Comparison of ENCODE assay signal across 9 mouse cellular contexts in genomic region chr2:129904753-129905152, GRCm38 (mm10).
DNase-seq lines count a peak whose midpoint lies in the region; ATAC-seq and TF ChIP-seq lines count a peak whose summit lies in the region.
"Had no signal": no experiment of that assay in that cellular context is flagged by ENCODE, and none has a peak within 500 bp of the region (broad histone marks: within the 10 kb centered on the region; RNA-seq: fewer than 3 reads in every experiment).

No protein-coding gene starts in this region.

- H3K9me3 ChIP-seq in forebrain, postnatal 0 days (ENCODE audit: low read length), result no peaks in the 10 kb centered on the region
- no peaks in the 10 kb centered on the region for H3K9me3 ChIP-seq in forebrain, embryonic 15.5 days
- H3K9me3 ChIP-seq in midbrain, postnatal 0 days (ENCODE audit: low read length), result no peaks in the 10 kb centered on the region
- no peaks in the 10 kb centered on the region for H3K9me3 ChIP-seq in midbrain, embryonic 13.5 days
- H3K9me3 ChIP-seq: G1E had no signal

- no peak overlapping the region for H3K4me3 ChIP-seq in forebrain, postnatal 0 days (ENCODE audit: low read depth, low read length)
- H3K4me3 ChIP-seq in forebrain, embryonic 15.5 days, result no peak overlapping the region
- H3K4me3 ChIP-seq in midbrain, postnatal 0 days (ENCODE audit: low read depth, low read length), result no peak overlapping the region
- H3K4me3 ChIP-seq in midbrain, embryonic 13.5 days (replicated peaks), result no peak overlapping the region

- peak; percentile 85 for TF ChIP-seq CTCF in forebrain, postnatal 0 days (IDR thresholded peaks at IDR 0.05; ENCODE audit: low read depth)
- peak; percentile 84 for TF ChIP-seq CTCF in midbrain, postnatal 0 days (IDR thresholded peaks at IDR 0.05)

- 33% methylated on average over 7 of the region's 7 CpGs for WGBS in forebrain, postnatal 0 days
- 39% methylated on average over 7 of the region's 7 CpGs for WGBS in forebrain, embryonic 15.5 days
- WGBS in midbrain, postnatal 0 days, result 46% methylated on average over 7 of the region's 7 CpGs
- WGBS in midbrain, embryonic 13.5 days, result 45% methylated on average over 7 of the region's 7 CpGs

- H3K27ac ChIP-seq in forebrain, postnatal 0 days (ENCODE audit: low read depth, low read length), result no peak overlapping the region
- H3K27ac ChIP-seq in forebrain, embryonic 15.5 days (replicated peaks), result no peak overlapping the region
- H3K27ac ChIP-seq in midbrain, postnatal 0 days (ENCODE audit: low read depth, low read length), result no peak overlapping the region
- H3K27ac ChIP-seq in midbrain, embryonic 13.5 days, result no peak overlapping the region

- peak; percentile 73 for DNase-seq in forebrain, postnatal 0 days
- peak; percentile 63 for DNase-seq in midbrain, postnatal 0 days (ENCODE audit: low spot score)
- DNase-seq in cerebellum, adult 9-10 months, result peak; percentile 42
- peak; percentile 29 for DNase-seq in kidney, postnatal 14 days
- peak; percentile 72 for DNase-seq in retina, embryonic 14.5 days (ENCODE audit: low spot score)
- no peak for DNase-seq in natural killer cell, adult 2 months (ENCODE audit: low spot score in 2 of 2)

- ATAC-seq in forebrain, postnatal 0 days, result no peak; the same call in 1 of the 2 replicates
- no peak for ATAC-seq in forebrain, embryonic 15.5 days (replicated peaks)
- no peak for ATAC-seq in midbrain, postnatal 0 days (ENCODE audit: low FRiP score)
- ATAC-seq in midbrain, embryonic 13.5 days, result no peak

- peaks cover 5% of the 10 kb centered on the region; the same call in 1 of the 2 replicates for H3K4me1 ChIP-seq in forebrain, postnatal 0 days (ENCODE audit: insufficient read depth)
- H3K4me1 ChIP-seq in forebrain, embryonic 15.5 days, result peaks cover 11% of the 10 kb centered on the region
- H3K4me1 ChIP-seq in midbrain, postnatal 0 days (ENCODE audit: insufficient read depth, low read length), result peaks cover 4% of the 10 kb centered on the region; the same call in 1 of the 2 replicates
- H3K4me1 ChIP-seq in midbrain, embryonic 13.5 days (replicated peaks), result peaks cover 14% of the 10 kb centered on the region

- no peak overlapping the region for H3K9ac ChIP-seq in forebrain, postnatal 0 days
- no peak overlapping the region for H3K9ac ChIP-seq in forebrain, embryonic 15.5 days (replicated peaks)
- H3K9ac ChIP-seq in midbrain, postnatal 0 days (replicated peaks; ENCODE audit: low read length, poor library complexity, severe bottlenecking), result no peak overlapping the region
- no peak overlapping the region for H3K9ac ChIP-seq in midbrain, embryonic 13.5 days (replicated peaks)

- H3K27me3 ChIP-seq in forebrain, postnatal 0 days (ENCODE audit: insufficient read depth, low read length), result no peaks in the 10 kb centered on the region
- H3K27me3 ChIP-seq in forebrain, embryonic 15.5 days, result no peaks in the 10 kb centered on the region
- no peaks in the 10 kb centered on the region for H3K27me3 ChIP-seq in midbrain, postnatal 0 days (ENCODE audit: insufficient read depth, low read length)
- H3K27me3 ChIP-seq in midbrain, embryonic 13.5 days, result peaks cover 31% of the 10 kb centered on the region

- H3K4me2 ChIP-seq in forebrain, postnatal 0 days (ENCODE audit: low read depth), result no peak overlapping the region
- H3K4me2 ChIP-seq in forebrain, embryonic 15.5 days (replicated peaks), result no peak overlapping the region
- H3K4me2 ChIP-seq in midbrain, postnatal 0 days (ENCODE audit: low read depth, low read length, poor library complexity, severe bottlenecking), result no peak overlapping the region
- no peak overlapping the region for H3K4me2 ChIP-seq in midbrain, embryonic 13.5 days (replicated peaks)

- no peaks in the 10 kb centered on the region for H3K36me3 ChIP-seq in forebrain, postnatal 0 days (ENCODE audit: insufficient read depth)
- no peaks in the 10 kb centered on the region for H3K36me3 ChIP-seq in forebrain, embryonic 15.5 days
- no peaks in the 10 kb centered on the region for H3K36me3 ChIP-seq in midbrain, postnatal 0 days (ENCODE audit: insufficient read depth, low read length)
- no peaks in the 10 kb centered on the region for H3K36me3 ChIP-seq in midbrain, embryonic 13.5 days
- H3K36me3 ChIP-seq: G1E had no signal

Comparison
In these comparisons a context has a peak if more than half of its experiments do, and no peak if none do; other contexts are left out.
1. DNase-seq: peak in forebrain, postnatal 0 days (single experiment), midbrain, postnatal 0 days (single experiment), cerebellum, adult 9-10 months (single experiment), kidney, postnatal 14 days (single experiment) and retina, embryonic 14.5 days (single experiment); none in natural killer cell, adult 2 months (0 of 2).